Mouse (Mus musculus) neural tube, embryonic 13.5 days (tissue): Measurements from ENCODE around the gene Fam234a. TPM values are rescaled to one million over a fixed set of nuclear protein-coding genes. Genes with fewer than 3 reads are reported as not detected.

Experiments used
- ATAC-seq: fragments of 200-750 bp; cut with Nextera tagmentation; 2 replicates; pipeline ENCODE4 v1.8.0; 2017; ENCODE audit warnings: low read depth, mild to moderate bottlenecking, moderate TSS enrichment, moderate library complexity
- H3K27ac ChIP-seq: fragments of 300-500 bp; sonication (generic); replicated peaks from 2 replicates; pipeline ENCODE4 v1.5.1; 2015; ENCODE audit warnings: moderate library complexity, mild to moderate bottlenecking, inconsistent platforms
- H3K27me3 ChIP-seq: fragments of 300-500 bp; sonication (generic); 2 replicates; pipeline ENCODE4 v1.6.1; 2015; ENCODE audit warnings: mild to moderate bottlenecking, inconsistent platforms
- H3K36me3 ChIP-seq: fragments of 300-500 bp; sonication (generic); 2 replicates; pipeline ENCODE4 v1.6.1; 2015; ENCODE audit warnings: mild to moderate bottlenecking, inconsistent platforms
- H3K4me1 ChIP-seq: fragments of 300-500 bp; sonication (generic); replicated peaks from 2 replicates; pipeline ENCODE4 v1.6.1; 2015; ENCODE audit warnings: inconsistent platforms
- H3K4me2 ChIP-seq: fragments of 300-500 bp; sonication (generic); 2 replicates; pipeline ENCODE4 v1.6.1; 2015; ENCODE audit warnings: inconsistent platforms, mild to moderate bottlenecking, moderate library complexity
- H3K4me3 ChIP-seq: fragments of 300-500 bp; sonication (generic); 2 replicates; pipeline ENCODE4 v1.5.1; 2015; ENCODE audit warnings: mild to moderate bottlenecking, inconsistent platforms
- H3K9ac ChIP-seq: fragments of 300-500 bp; sonication (generic); 2 replicates; pipeline ENCODE4 v1.6.1; 2015; ENCODE audit warnings: moderate library complexity, mild to moderate bottlenecking, inconsistent platforms
- H3K9me3 ChIP-seq: fragments of 300-500 bp; sonication (generic); 2 replicates; pipeline ENCODE4 v1.6.1; 2016; ENCODE audit warnings: inconsistent platforms
- WGBS: fragments of 180-500 bp; shearing (Covaris S2); methylation state at CpG from one replicate; pipeline ENCODE4 v1.1.7; 2015; 5-methylcytosine and 5-hydroxymethylcytosine counted together
- polyA plus RNA-seq: library from polyadenylated mRNA; unstranded; fragments of >200 nt; fragmentation: Nextera tagmentation; extraction: Ambion mirVana; gene quantifications from 2 replicates; pipeline ENCODE4 v1.2.1, GENCODE M21; 2015

Fam234a gene
- polyA plus RNA-seq, 1 experiment from 2014 or later = 33.7 TPM

GRCm38 (mm10) chr17:26229776-26230175 is 14.3 kb downstream of the Fam234a start:
- Histone ChIP-seq H3K4me1 (no peaks in the 10 kb centered on the region), H3K9ac (no peak overlapping the region), H3K27me3 (no peaks in the 10 kb centered on the region), H3K4me2 (no peak overlapping the region), H3K4me3 (no peak overlapping the region), H3K36me3 (0 out of 2 replicates have a peak, but pooled peaks cover 7% of the 10 kb centered on the region), H3K27ac (no peak overlapping the region), H3K9me3 (no peaks in the 10 kb centered on the region)
- no peak for ATAC-seq
- 97% methylated on average over 5 of the region's 5 CpGs for WGBS

GRCm38 (mm10) chr17:26225150-26225549 is 18.9 kb downstream of the Fam234a start:
- Histone ChIP-seq H3K9me3 (no peaks in the 10 kb centered on the region), H3K4me1 (no peaks in the 10 kb centered on the region), H3K27ac (no peak overlapping the region), H3K4me3 (no peak overlapping the region), H3K9ac (no peak overlapping the region), H3K4me2 (no peak overlapping the region), H3K27me3 (no peaks in the 10 kb centered on the region), H3K36me3 (peaks cover under 1% of the 10 kb centered on the region; the same call in 1 of the 2 replicates)
- 83% methylated on average over 12 of the region's 12 CpGs for WGBS
- no peak for ATAC-seq

- Histone ChIP-seq H3K4me3 (no peak overlapping the region), H3K27ac (no peak overlapping the region), H3K4me1 (no peaks in the 10 kb centered on the region), H3K36me3 (peaks cover 24% of the 10 kb centered on the region), H3K27me3 (no peaks in the 10 kb centered on the region), H3K9me3 (no peaks in the 10 kb centered on the region), H3K4me2 (no peak overlapping the region), H3K9ac (no peak overlapping the region)
- ATAC-seq = no peak
- 67% methylated on average over 2 of the region's 2 CpGs for WGBS
Measured at GRCm38 (mm10) chr17:26221508-26221907, 22.5 kb downstream of the Fam234a start.

- H3K9me3 ChIP-seq = no peaks in the 10 kb centered on the region
- no peak overlapping the region for H3K4me2 ChIP-seq
- WGBS = 89% methylated on average over 11 of the region's 11 CpGs
- H3K4me3 ChIP-seq = no peak overlapping the region
- H3K27me3 ChIP-seq = no peaks in the 10 kb centered on the region
- H3K27ac ChIP-seq = no peak overlapping the region
- ATAC-seq = no peak
- peaks cover 42% of the 10 kb centered on the region for H3K36me3 ChIP-seq
- H3K4me1 ChIP-seq = no peaks in the 10 kb centered on the region
- no peak overlapping the region for H3K9ac ChIP-seq
Measured at GRCm38 (mm10) chr17:26212681-26213080, 31.4 kb downstream of the Fam234a start.

GRCm38 (mm10) chr17:26212241-26212640 is 31.8 kb downstream of the Fam234a start:
- 97% methylated on average over 7 of the region's 7 CpGs for WGBS

GRCm38 (mm10) chr17:26207686-26208085 is 36.4 kb downstream of the Fam234a start, which contains the start of gene Arhgdig:
Arhgdig (minus strand) TSS chr17:26207786.
- H3K9ac ChIP-seq = no peak within 1 kb of the TSS
- H3K27ac ChIP-seq = no peak within 1 kb of the TSS
- no peak within 1 kb of the TSS for H3K4me3 ChIP-seq
- WGBS = 91% methylated on average over 12 of the region's 12 CpGs
- no peak for ATAC-seq
- H3K4me2 ChIP-seq = no peak within 1 kb of the TSS
- peaks cover 11% of the 10 kb centered on the region for H3K4me1 ChIP-seq
- 0 out of 2 replicates have a peak, but pooled peaks cover 6% of the 10 kb centered on the region for H3K36me3 ChIP-seq
- no peaks in the 10 kb centered on the region for H3K9me3 ChIP-seq
- H3K27me3 ChIP-seq = peaks cover 35% of the 10 kb centered on the region

More at GRCm38 (mm10) chr17:26212241-26212640, 31.8 kb downstream of the Fam234a start:
- Histone ChIP-seq H3K27ac (no peak overlapping the region), H3K9me3 (no peaks in the 10 kb centered on the region), H3K9ac (no peak overlapping the region), H3K27me3 (no peaks in the 10 kb centered on the region), H3K4me2 (no peak overlapping the region), H3K36me3 (peaks cover 38% of the 10 kb centered on the region), H3K4me1 (no peaks in the 10 kb centered on the region), H3K4me3 (no peak overlapping the region)
- no peak for ATAC-seq

- Histone ChIP-seq H3K9ac (no peak overlapping the region), H3K9me3 (no peaks in the 10 kb centered on the region), H3K27ac (no peak overlapping the region), H3K4me1 (peaks cover 19% of the 10 kb centered on the region), H3K4me3 (no peak overlapping the region), H3K27me3 (peaks cover 48% of the 10 kb centered on the region), H3K4me2 (no peak overlapping the region), H3K36me3 (no peaks in the 10 kb centered on the region)
- no peak for ATAC-seq
- WGBS = 55% methylated on average over 1 of the region's 1 CpGs
Measured at GRCm38 (mm10) chr17:26206392-26206791, 37.6 kb downstream of the Fam234a start.

- H3K36me3 ChIP-seq = no peaks in the 10 kb centered on the region
- ATAC-seq = no peak
- H3K4me1 ChIP-seq = peaks cover 35% of the 10 kb centered on the region
- H3K9ac ChIP-seq = no peak overlapping the region
- peaks cover 64% of the 10 kb centered on the region for H3K27me3 ChIP-seq
- H3K4me3 ChIP-seq = no peak overlapping the region
- H3K4me2 ChIP-seq = no peak overlapping the region
- no peak overlapping the region for H3K27ac ChIP-seq
- H3K9me3 ChIP-seq = no peaks in the 10 kb centered on the region
- WGBS = 31% methylated on average over 11 of the region's 11 CpGs
Measured at GRCm38 (mm10) chr17:26204766-26205165, 39.3 kb downstream of the Fam234a start.

- under 1% methylated on average over 30 of the region's 30 CpGs for WGBS
- no peak for ATAC-seq
- Histone ChIP-seq H3K27me3 (peaks cover 78% of the 10 kb centered on the region), H3K27ac (no peak overlapping the region), H3K9ac (peak overlapping the region; percentile 62), H3K4me3 (peak overlapping the region; percentile 42), H3K9me3 (no peaks in the 10 kb centered on the region), H3K36me3 (peaks cover under 1% of the 10 kb centered on the region; the same call in 1 of the 2 replicates), H3K4me2 (peak overlapping the region; percentile 73), H3K4me1 (peaks cover 35% of the 10 kb centered on the region)
Measured at GRCm38 (mm10) chr17:26203321-26203811, 40.7 kb downstream of the Fam234a start.

- WGBS = 3% methylated on average over 22 of the region's 22 CpGs
- no peak for ATAC-seq
- Histone ChIP-seq H3K4me2 (peak within 1 kb of the TSS; percentile 92), H3K27ac (no peak within 1 kb of the TSS), H3K9ac (peak within 1 kb of the TSS; percentile 62), H3K9me3 (no peaks in the 10 kb centered on the region), H3K27me3 (peaks cover 78% of the 10 kb centered on the region), H3K4me3 (peak within 1 kb of the TSS; percentile 42), H3K4me1 (peaks cover 35% of the 10 kb centered on the region), H3K36me3 (peaks cover 7% of the 10 kb centered on the region)
Measured at GRCm38 (mm10) chr17:26202737-26203136, 41.3 kb downstream of the Fam234a start, which contains the start of gene Rgs11. Rgs11 (plus strand) TSS chr17:26202951.

- Histone ChIP-seq H3K4me3 (no peak overlapping the region), H3K4me2 (no peak overlapping the region; the same call in 1 of the 2 replicates), H3K36me3 (peaks cover 14% of the 10 kb centered on the region), H3K27ac (no peak overlapping the region), H3K9ac (no peak overlapping the region), H3K27me3 (peaks cover 78% of the 10 kb centered on the region), H3K9me3 (no peaks in the 10 kb centered on the region), H3K4me1 (peaks cover 35% of the 10 kb centered on the region)
- no peak for ATAC-seq
Measured at GRCm38 (mm10) chr17:26201998-26202397, 42.0 kb downstream of the Fam234a start.

GRCm38 (mm10) chr17:26200831-26201705 is 43.0 kb downstream of the Fam234a start:
- peak; percentile 63 for ATAC-seq
- peak overlapping the region; percentile 79 for H3K9ac ChIP-seq
- peak overlapping the region; percentile 46 for H3K27ac ChIP-seq
- H3K9me3 ChIP-seq = no peaks in the 10 kb centered on the region
- H3K27me3 ChIP-seq = peaks cover 76% of the 10 kb centered on the region
- H3K4me3 ChIP-seq = peak overlapping the region; percentile 59
- H3K36me3 ChIP-seq = peaks cover 24% of the 10 kb centered on the region
- H3K4me2 ChIP-seq = peak overlapping the region; percentile 92
- peaks cover 35% of the 10 kb centered on the region for H3K4me1 ChIP-seq
- WGBS = under 1% methylated on average over 83 of the region's 92 CpGs
